Comparison of ENCODE assay signal across 8 mouse cellular contexts in genomic region chr10:75708633-75708992, GRCm38 (mm10). TPM values are rescaled to one million over a fixed set of nuclear protein-coding genes. Genes with fewer than 3 reads are reported as not detected.
A peak's percentile ranks its signal among the peaks of the same experiment; 100 is the strongest.
DNase-seq lines count a peak whose midpoint lies in the region; ATAC-seq and TF ChIP-seq lines count a peak whose summit lies in the region.
"Had no signal": no experiment of that assay in that cellular context is flagged by ENCODE, and none has a peak within 500 bp of the region (broad histone marks: within the 10 kb centered on the region; RNA-seq: fewer than 3 reads in every experiment).

No protein-coding gene starts in this region.

- H3K27me3 ChIP-seq in forebrain, embryonic 14.5 days (replicated peaks; ENCODE audit: control insufficient read depth, insufficient read depth, low read length): no peaks in the 10 kb centered on the region
- no peaks in the 10 kb centered on the region for H3K27me3 ChIP-seq in liver, embryonic 14.5 days (ENCODE audit: control insufficient read depth, insufficient read depth, low read length)
- H3K27me3 ChIP-seq: embryonic facial prominence, embryonic 13.5 days had no signal

- H3K4me1 ChIP-seq in forebrain, embryonic 14.5 days (ENCODE audit: control insufficient read depth, insufficient read depth, low read length): peaks cover 15% of the 10 kb centered on the region
- peaks cover 38% of the 10 kb centered on the region in 2 experiments for H3K4me1 ChIP-seq in liver, embryonic 14.5 days (replicated peaks; ENCODE audit: control insufficient read depth in 2 of 2, insufficient read depth in 2 of 2, low read length in 1 of 2)
- H3K4me1 ChIP-seq: embryonic facial prominence, embryonic 13.5 days had no signal

- no peak overlapping the region for H3K27ac ChIP-seq in forebrain, embryonic 14.5 days (ENCODE audit: low read depth, low read length)
- H3K27ac ChIP-seq in liver, embryonic 14.5 days: no peak overlapping the region
- H3K27ac ChIP-seq: embryonic facial prominence, embryonic 13.5 days had no signal

- intact Hi-C loops in left cerebral cortex, postnatal 14 days (cut with DNase I): loop anchor here (10.0 kb wide), 1 partner anchor 124 kb away; the partner anchor contains the start of gene Ggt5

- H3K36me3 ChIP-seq in forebrain, embryonic 14.5 days (ENCODE audit: control insufficient read depth, insufficient read depth, low read length): peaks cover 52% of the 10 kb centered on the region
- H3K36me3 ChIP-seq in liver, embryonic 14.5 days (replicated peaks; ENCODE audit: control insufficient read depth, insufficient read depth, low read depth): peaks cover 32% of the 10 kb centered on the region

- peak; percentile 35 for ATAC-seq in forebrain, embryonic 14.5 days
- ATAC-seq in liver, embryonic 14.5 days (ENCODE audit: insufficient read depth): no peak

- 33% methylated on average over 9 of the region's 9 CpGs for WGBS in forebrain, embryonic 14.5 days
- WGBS in liver, embryonic 14.5 days (ENCODE audit: insufficient replicate concordance): 69% methylated on average over 9 of the region's 9 CpGs

- peak; percentile 52 to 54 for DNase-seq in left cerebral cortex, postnatal 14 days (ENCODE audit: low spot score in 2 of 2)
- no peak for DNase-seq in left cerebral cortex, adult 11 months (ENCODE audit: low spot score)
- DNase-seq in cerebellum, postnatal 10 days: peak; percentile 70 to 71
- DNase-seq in forebrain, embryonic 14.5 days (ENCODE audit: low spot score): peak; percentile 69
- no peak for DNase-seq in liver, embryonic 14.5 days (ENCODE audit: low read depth in 3 of 3, low spot score in 3 of 3)
- peak; percentile 25 for DNase-seq in retina, postnatal 7 days (ENCODE audit: low read depth, low spot score)
- no peak for DNase-seq in adipocyte (ENCODE audit: low spot score)

- peak; percentile 89 for TF ChIP-seq CTCF in liver, embryonic 14.5 days (IDR thresholded peaks at IDR 0.05; ENCODE audit: low read depth)

- TF ChIP-seq EP300 in liver, embryonic 14.5 days (IDR thresholded peaks at IDR 0.05; ENCODE audit: low read depth): no peak

- H3K4me3 ChIP-seq in forebrain, embryonic 14.5 days (ENCODE audit: low read depth, low read length): no peak overlapping the region
- no peak overlapping the region for H3K4me3 ChIP-seq in liver, embryonic 14.5 days (ENCODE audit: insufficient read depth in 1 of 2, low read depth in 2 of 2, low read length in 2 of 2)
- H3K4me3 ChIP-seq: embryonic facial prominence, embryonic 13.5 days had no signal

- H3K9ac ChIP-seq in forebrain, embryonic 14.5 days (ENCODE audit: low read length): no peak overlapping the region
- no peak overlapping the region for H3K9ac ChIP-seq in liver, embryonic 14.5 days (replicated peaks)
- H3K9ac ChIP-seq: embryonic facial prominence, embryonic 13.5 days had no signal

- no peaks in the 10 kb centered on the region for H3K9me3 ChIP-seq in forebrain, embryonic 14.5 days (replicated peaks; ENCODE audit: control insufficient read depth, low read length)
- no peaks in the 10 kb centered on the region for H3K9me3 ChIP-seq in liver, embryonic 14.5 days (ENCODE audit: control insufficient read depth, low read length)
- H3K9me3 ChIP-seq: embryonic facial prominence, embryonic 13.5 days had no signal

- H3K4me2 ChIP-seq in forebrain, embryonic 14.5 days (ENCODE audit: low read length): no peak overlapping the region
- H3K4me2 ChIP-seq in liver, embryonic 14.5 days (ENCODE audit: low read depth): no peak overlapping the region
- H3K4me2 ChIP-seq: embryonic facial prominence, embryonic 13.5 days had no signal

RNA-seq across cellular contexts. Expression of gene Cabin1, which starts 55.5 kb away (rescaled TPM):
- 10 to 100 TPM; 79.8 to 82.9 TPM for total RNA-seq in left cerebral cortex, postnatal 14 days (2021)
- polyA plus RNA-seq in forebrain, embryonic 14.5 days (2014; fragmentation: Nextera tagmentation; extraction: Ambion mirVana): 32.0 and 40.5 TPM in 2 replicates
- polyA plus RNA-seq in liver, embryonic 14.5 days (2012; rRNA removed): 11.2 and 11.3 TPM in 2 replicates
- 12.0 and 13.7 TPM in 2 replicates for polyA plus RNA-seq in liver, embryonic 14.5 days (2014; fragmentation: Nextera tagmentation; extraction: Ambion mirVana)

Comparison
In these comparisons a context has a peak if more than half of its experiments do, and no peak if none do; other contexts are left out.
1. DNase-seq: peak in left cerebral cortex, postnatal 14 days (2 of 2), cerebellum, postnatal 10 days (2 of 2), forebrain, embryonic 14.5 days (single experiment) and retina, postnatal 7 days (single experiment); none in left cerebral cortex, adult 11 months (single experiment), liver, embryonic 14.5 days (0 of 3) and adipocyte (single experiment).